Mouse (Mus musculus) midbrain, postnatal 0 days (tissue): ENCODE measurements at regions not wholly inside any gene's neighbourhood (a gene's known extent, or its start where the extent isn't known, plus 50 kb on each side); places are given as distances from the start of the nearest gene placed in this dataset.
"Not testable (repeated sequence)": the region's sequence is repeated elsewhere in the genome, so short reads cannot be mapped to it uniquely, and the experiment has no call there.

Experiments used
- ATAC-seq: fragments of 200-750 bp; cut with Nextera tagmentation; 2 replicates; pipeline ENCODE4 v1.8.0; 2017; ENCODE audit warnings: moderate number of reproducible peaks, mild to moderate bottlenecking, moderate TSS enrichment, moderate library complexity; ENCODE audit not compliant: low FRiP score
- DNase-seq: peaks from one replicate; pipeline ENCODE4 v3.0.0-alpha.2; 2015; ENCODE audit warnings: low spot score
- H3K27ac ChIP-seq: fragments of 300-500 bp; sonication (generic); 2 replicates; pipeline ENCODE4 v1.5.1; 2014; ENCODE audit warnings: low read depth, mild to moderate bottlenecking, low read length, mixed read lengths
- H3K27me3 ChIP-seq: fragments of 300-500 bp; sonication (generic); 2 replicates; pipeline ENCODE4 v1.6.1; 2014; ENCODE audit warnings: low read length, control low read depth, mixed read lengths; ENCODE audit not compliant: insufficient read depth
- H3K36me3 ChIP-seq: fragments of 300-500 bp; sonication (generic); 2 replicates; pipeline ENCODE4 v1.6.1; 2014; ENCODE audit warnings: low read length, control low read depth, mixed read lengths; ENCODE audit not compliant: insufficient read depth
- H3K4me1 ChIP-seq: fragments of 300-500 bp; sonication (generic); 2 replicates; pipeline ENCODE4 v1.6.1; 2014; ENCODE audit warnings: mild to moderate bottlenecking, control low read depth, antibody characterized with exemption, low read length, mixed read lengths; ENCODE audit not compliant: insufficient read depth
- H3K4me2 ChIP-seq: fragments of 300-500 bp; sonication (generic); 2 replicates; pipeline ENCODE4 v1.6.1; 2014; ENCODE audit warnings: low read depth, mild to moderate bottlenecking, low read length, mixed read lengths; ENCODE audit not compliant: poor library complexity, severe bottlenecking
- H3K4me3 ChIP-seq: fragments of 300-500 bp; sonication (generic); 2 replicates; pipeline ENCODE4 v1.5.1; 2014; ENCODE audit warnings: low read depth, mild to moderate bottlenecking, low read length, moderate library complexity
- H3K9ac ChIP-seq: fragments of 300-500 bp; sonication (generic); replicated peaks from 2 replicates; pipeline ENCODE4 v1.6.1; 2014; ENCODE audit warnings: mild to moderate bottlenecking, low read length, moderate library complexity, mixed read lengths; ENCODE audit not compliant: poor library complexity, severe bottlenecking
- H3K9me3 ChIP-seq: fragments of 300-500 bp; sonication (generic); 2 replicates; pipeline ENCODE4 v1.6.1; 2016; ENCODE audit warnings: low read length, control low read depth
- CTCF ChIP-seq: IDR thresholded peaks from 2 replicates; pipeline ENCODE4 v1.5.1; 2016; ENCODE audit warnings: antibody characterized with exemption, mild to moderate bottlenecking
- WGBS: fragments of 180-500 bp; shearing (Covaris S2); extraction: QIAGEN DNeasy Blood & Tissue Kit; methylation state at CpG from one replicate; pipeline ENCODE4 v1.1.7; 2014; 5-methylcytosine and 5-hydroxymethylcytosine counted together

GRCm38 (mm10) chr5:134046086-134046485, 53.4 kb upstream of the Castor2 start:
- H3K9ac ChIP-seq = no peak overlapping the region
- H3K27ac ChIP-seq = no peak overlapping the region
- H3K36me3 ChIP-seq = no peaks in the 10 kb centered on the region
- TF ChIP-seq CTCF = no peak
- H3K9me3 ChIP-seq = no peaks in the 10 kb centered on the region
- H3K4me2 ChIP-seq = no peak overlapping the region
- 31% methylated on average over 6 of the region's 6 CpGs for WGBS
- H3K27me3 ChIP-seq = peaks cover 3% of the 10 kb centered on the region; the same call in 1 of the 2 replicates
- DNase-seq (no peak), ATAC-seq (no peak)
- H3K4me3 ChIP-seq = no peak overlapping the region
- H3K4me1 ChIP-seq = no peaks in the 10 kb centered on the region

DNA sequence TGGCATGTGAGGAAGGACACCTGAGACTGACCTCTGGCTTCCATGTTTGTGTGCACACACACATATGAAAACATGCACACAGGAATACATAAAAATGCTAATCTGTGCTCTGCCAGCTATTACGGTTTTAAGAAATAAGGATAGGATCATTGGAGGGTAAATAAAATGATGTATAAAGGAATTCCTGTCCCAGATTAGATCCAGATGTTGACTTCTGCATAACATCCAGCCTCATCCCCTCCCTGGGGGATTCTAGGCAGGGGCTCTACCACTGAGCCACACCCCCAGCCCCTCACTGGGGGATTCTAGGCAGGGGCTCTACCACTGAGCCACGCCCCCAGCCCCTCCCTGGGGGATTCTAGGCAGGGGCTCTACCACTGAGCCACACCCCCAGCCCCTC, 56.6 kb upstream of the Castor2 start:
- not testable (repeated sequence) for DNase-seq, H3K36me3 ChIP-seq, H3K4me3 ChIP-seq, H3K27me3 ChIP-seq, ATAC-seq, H3K4me1 ChIP-seq, H3K9ac ChIP-seq, H3K9me3 ChIP-seq, H3K4me2 ChIP-seq, H3K27ac ChIP-seq
- 63% methylated on average over 1 of the region's 2 CpGs for WGBS

GRCm38 (mm10) chr5:134027316-134027966, 72.1 kb upstream of the Castor2 start:
- no peak for TF ChIP-seq CTCF
- Histone ChIP-seq H3K27me3 (no peaks in the 10 kb centered on the region), H3K4me1 (no peaks in the 10 kb centered on the region), H3K27ac (peak overlapping the region; percentile 57), H3K9ac (no peak overlapping the region), H3K4me3 (no peak overlapping the region), H3K9me3 (no peaks in the 10 kb centered on the region), H3K4me2 (no peak overlapping the region; the same call in 1 of the 2 replicates), H3K36me3 (no peaks in the 10 kb centered on the region)
- WGBS = 10% methylated on average over 11 of the region's 11 CpGs
- DNase-seq (peak; percentile 71), ATAC-seq (no peak)

DNA sequence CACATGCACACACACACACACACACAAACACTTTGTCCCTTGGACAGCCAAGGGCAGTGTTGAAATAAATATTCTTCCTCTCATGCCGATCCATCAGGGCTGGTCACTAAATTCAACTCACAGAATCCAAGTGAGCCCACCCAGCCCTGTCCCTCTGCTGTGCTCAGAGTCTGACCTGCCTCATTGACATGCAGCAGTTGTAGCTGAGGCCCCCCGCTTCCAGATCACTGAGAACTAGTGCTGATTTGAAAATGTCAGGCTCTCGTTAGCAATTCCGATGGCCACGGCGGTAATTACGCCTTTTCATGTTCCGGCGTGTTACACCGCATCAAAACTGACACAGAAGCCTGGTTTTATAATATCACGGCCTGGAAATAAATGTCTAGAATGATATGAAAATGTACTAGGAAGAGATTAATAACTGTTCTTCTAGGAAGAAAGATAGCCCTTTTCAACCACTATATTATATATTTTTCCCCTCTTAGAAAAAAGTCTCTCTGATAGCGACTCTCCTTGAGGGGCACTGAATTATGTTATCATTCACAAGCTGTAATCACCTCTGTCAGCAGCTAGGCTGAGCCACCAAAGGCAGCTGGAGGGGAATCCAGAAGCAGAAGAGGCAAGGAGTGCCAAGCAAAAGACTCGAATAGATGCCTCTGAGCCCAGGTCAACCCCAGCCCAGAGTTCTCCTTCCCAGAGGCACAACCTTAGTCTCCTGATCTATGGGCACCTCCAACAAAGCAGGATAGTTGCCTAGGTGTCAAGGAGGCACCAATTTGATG, 79.7 kb upstream of the Castor2 start:
- WGBS = 27% methylated on average over 13 of the region's 13 CpGs
- H3K9ac ChIP-seq = no peak overlapping the region
- H3K4me3 ChIP-seq = no peak overlapping the region
- DNase-seq = peak; percentile 28
- ATAC-seq = no peak
- H3K4me2 ChIP-seq = no peak overlapping the region
- no peaks in the 10 kb centered on the region for H3K9me3 ChIP-seq
- no peak overlapping the region for H3K27ac ChIP-seq
- no peaks in the 10 kb centered on the region for H3K27me3 ChIP-seq
- H3K4me1 ChIP-seq = no peaks in the 10 kb centered on the region; the same call in 1 of the 2 replicates
- TF ChIP-seq CTCF = no peak
- H3K36me3 ChIP-seq = no peaks in the 10 kb centered on the region

GRCm38 (mm10) chr5:134014257-134015163, 85.0 kb upstream of the Castor2 start:
- ATAC-seq = 0 out of 2 replicates have a peak, but pooled peaks have one; percentile 34
- Histone ChIP-seq H3K4me2 (no peak overlapping the region), H3K4me1 (no peaks in the 10 kb centered on the region; the same call in 1 of the 2 replicates), H3K36me3 (no peaks in the 10 kb centered on the region), H3K27ac (no peak overlapping the region), H3K27me3 (no peaks in the 10 kb centered on the region), H3K9me3 (no peaks in the 10 kb centered on the region), H3K9ac (no peak overlapping the region), H3K4me3 (no peak overlapping the region)
- TF ChIP-seq CTCF = no peak
- 34% methylated on average over 13 of the region's 13 CpGs for WGBS
- DNase-seq = peak; percentile 90
